Mouse (Mus musculus): Measurements from ENCODE around the gene Slc7a1. TPM values are rescaled to one million over a fixed set of nuclear protein-coding genes. Genes with fewer than 3 reads are reported as not detected.

Slc7a1 gene
- 8.8 and 9.3 TPM in 2 replicates for polyA plus RNA-seq (2012; rRNA removed)

- DNase-seq (ENCODE audit: low read depth in 1 of 2, low spot score in 2 of 2) = peak; percentile 79 to 91
- Histone ChIP-seq H3K27ac (ENCODE audit: insufficient read depth, low read length) (peak within 1 kb of the TSS; percentile 82), H3K4me1 (ENCODE audit: control insufficient read depth, insufficient read depth, insufficient read length) (no peaks in the 10 kb centered on the region; the same call in none of the 2 replicates), H3K27me3 (ENCODE audit: control insufficient read depth, insufficient read depth, low read length) (no peaks in the 10 kb centered on the region), H3K36me3 (ENCODE audit: control insufficient read depth, insufficient read depth, low read length) (no peaks in the 10 kb centered on the region; the same call in 1 of the 2 replicates), H3K4me3 (ENCODE audit: extremely low read depth, insufficient read depth, insufficient read length) (peak within 1 kb of the TSS; percentile 92)
- WGBS = under 1% methylated on average over 52 of the region's 52 CpGs
- no peak for TF ChIP-seq CTCF (IDR thresholded peaks at IDR 0.05; ENCODE audit: extremely low read depth, insufficient read depth, insufficient read length, insufficient replicate concordance)
- peak; percentile 49 for TF ChIP-seq POLR2A (IDR thresholded peaks at IDR 0.05; ENCODE audit: low read depth, low read length)
Observed at GRCm38 (mm10) chr5:148399660-148400443, at the start of gene Slc7a1. TSS of gene Slc7a1 (minus strand) at chr5:148399904.

- Histone ChIP-seq H3K27me3 (ENCODE audit: control insufficient read depth, insufficient read depth, low read length) (no peaks in the 10 kb centered on the region), H3K4me1 (ENCODE audit: control insufficient read depth, insufficient read depth, insufficient read length) (no peaks in the 10 kb centered on the region), H3K27ac (ENCODE audit: insufficient read depth, low read length) (no peak overlapping the region), H3K4me3 (ENCODE audit: extremely low read depth, insufficient read depth, insufficient read length) (no peak overlapping the region), H3K36me3 (ENCODE audit: control insufficient read depth, insufficient read depth, low read length) (no peaks in the 10 kb centered on the region)
- WGBS = 83% methylated on average over 2 of the region's 2 CpGs
- TF ChIP-seq CTCF (IDR thresholded peaks at IDR 0.05; ENCODE audit: extremely low read depth, insufficient read depth, insufficient read length, insufficient replicate concordance) (no peak), POLR2A (IDR thresholded peaks at IDR 0.05; ENCODE audit: low read depth, low read length) (no peak)
- DNase-seq (ENCODE audit: low read depth in 1 of 2, low spot score in 2 of 2) = no peak
Observed at GRCm38 (mm10) chr5:148444974-148445373, 45.3 kb upstream of the Slc7a1 start.

GRCm38 (mm10) chr5:148443734-148444133, 44.0 kb upstream of the Slc7a1 start:
- no peak overlapping the region for H3K27ac ChIP-seq (ENCODE audit: insufficient read depth, low read length)
- no peak for TF ChIP-seq CTCF (IDR thresholded peaks at IDR 0.05; ENCODE audit: extremely low read depth, insufficient read depth, insufficient read length, insufficient replicate concordance)
- no peak for TF ChIP-seq POLR2A (IDR thresholded peaks at IDR 0.05; ENCODE audit: low read depth, low read length)
- WGBS = 88% methylated on average over 5 of the region's 5 CpGs
- DNase-seq (ENCODE audit: low read depth in 1 of 2, low spot score in 2 of 2) = no peak
- H3K4me1 ChIP-seq (ENCODE audit: control insufficient read depth, insufficient read depth, insufficient read length) = no peaks in the 10 kb centered on the region
- H3K36me3 ChIP-seq (ENCODE audit: control insufficient read depth, insufficient read depth, low read length) = no peaks in the 10 kb centered on the region
- no peak overlapping the region for H3K4me3 ChIP-seq (ENCODE audit: extremely low read depth, insufficient read depth, insufficient read length)
- no peaks in the 10 kb centered on the region for H3K27me3 ChIP-seq (ENCODE audit: control insufficient read depth, insufficient read depth, low read length)

- no peaks in the 10 kb centered on the region for H3K4me1 ChIP-seq (ENCODE audit: control insufficient read depth, insufficient read depth, insufficient read length)
- no peak for TF ChIP-seq CTCF (IDR thresholded peaks at IDR 0.05; ENCODE audit: extremely low read depth, insufficient read depth, insufficient read length, insufficient replicate concordance)
- no peak for TF ChIP-seq POLR2A (IDR thresholded peaks at IDR 0.05; ENCODE audit: low read depth, low read length)
- no peak overlapping the region for H3K4me3 ChIP-seq (ENCODE audit: extremely low read depth, insufficient read depth, insufficient read length)
- no peak for DNase-seq (ENCODE audit: low read depth in 1 of 2, low spot score in 2 of 2)
- no peaks in the 10 kb centered on the region for H3K36me3 ChIP-seq (ENCODE audit: control insufficient read depth, insufficient read depth, low read length)
- H3K27me3 ChIP-seq (ENCODE audit: control insufficient read depth, insufficient read depth, low read length) = no peaks in the 10 kb centered on the region
- WGBS = 92% methylated on average over 3 of the region's 3 CpGs
- H3K27ac ChIP-seq (ENCODE audit: insufficient read depth, low read length) = no peak overlapping the region
Observed at GRCm38 (mm10) chr5:148435660-148436059, 36.0 kb upstream of the Slc7a1 start.

GRCm38 (mm10) chr5:148432121-148432520, 32.4 kb upstream of the Slc7a1 start:
- H3K36me3 ChIP-seq (ENCODE audit: control insufficient read depth, insufficient read depth, low read length) = no peaks in the 10 kb centered on the region
- 82% methylated on average over 5 of the region's 5 CpGs for WGBS
- DNase-seq (ENCODE audit: low read depth in 1 of 2, low spot score in 2 of 2) = no peak
- no peak overlapping the region for H3K27ac ChIP-seq (ENCODE audit: insufficient read depth, low read length)
- H3K4me3 ChIP-seq (ENCODE audit: extremely low read depth, insufficient read depth, insufficient read length) = no peak overlapping the region
- no peaks in the 10 kb centered on the region for H3K27me3 ChIP-seq (ENCODE audit: control insufficient read depth, insufficient read depth, low read length)
- no peaks in the 10 kb centered on the region; the same call in 1 of the 2 replicates for H3K4me1 ChIP-seq (ENCODE audit: control insufficient read depth, insufficient read depth, insufficient read length)
- TF ChIP-seq POLR2A (IDR thresholded peaks at IDR 0.05; ENCODE audit: low read depth, low read length) = no peak
- no peak for TF ChIP-seq CTCF (IDR thresholded peaks at IDR 0.05; ENCODE audit: extremely low read depth, insufficient read depth, insufficient read length, insufficient replicate concordance)

- Histone ChIP-seq H3K27ac (ENCODE audit: insufficient read depth, low read length) (no peak overlapping the region), H3K27me3 (ENCODE audit: control insufficient read depth, insufficient read depth, low read length) (no peaks in the 10 kb centered on the region), H3K4me3 (ENCODE audit: extremely low read depth, insufficient read depth, insufficient read length) (no peak overlapping the region), H3K36me3 (ENCODE audit: control insufficient read depth, insufficient read depth, low read length) (no peaks in the 10 kb centered on the region), H3K4me1 (ENCODE audit: control insufficient read depth, insufficient read depth, insufficient read length) (no peaks in the 10 kb centered on the region; the same call in 1 of the 2 replicates)
- WGBS = 42% methylated on average over 4 of the region's 4 CpGs
- TF ChIP-seq CTCF (IDR thresholded peaks at IDR 0.05; ENCODE audit: extremely low read depth, insufficient read depth, insufficient read length, insufficient replicate concordance) (no peak), POLR2A (IDR thresholded peaks at IDR 0.05; ENCODE audit: low read depth, low read length) (no peak)
- peak in 1 of 2 experiments; percentile 11 for DNase-seq (ENCODE audit: low read depth in 1 of 2, low spot score in 2 of 2)
Observed at GRCm38 (mm10) chr5:148428846-148429245, 29.1 kb upstream of the Slc7a1 start.

- Histone ChIP-seq H3K36me3 (ENCODE audit: control insufficient read depth, insufficient read depth, low read length) (no peaks in the 10 kb centered on the region), H3K4me1 (ENCODE audit: control insufficient read depth, insufficient read depth, insufficient read length) (no peaks in the 10 kb centered on the region; the same call in 1 of the 2 replicates), H3K27ac (ENCODE audit: insufficient read depth, low read length) (no peak overlapping the region), H3K4me3 (ENCODE audit: extremely low read depth, insufficient read depth, insufficient read length) (no peak overlapping the region), H3K27me3 (ENCODE audit: control insufficient read depth, insufficient read depth, low read length) (no peaks in the 10 kb centered on the region)
- no peak for DNase-seq (ENCODE audit: low read depth in 1 of 2, low spot score in 2 of 2)
- 93% methylated on average over 6 of the region's 6 CpGs for WGBS
- TF ChIP-seq POLR2A (IDR thresholded peaks at IDR 0.05; ENCODE audit: low read depth, low read length) (no peak), CTCF (IDR thresholded peaks at IDR 0.05; ENCODE audit: extremely low read depth, insufficient read depth, insufficient read length, insufficient replicate concordance) (no peak)
Observed at GRCm38 (mm10) chr5:148425136-148425535, 25.4 kb upstream of the Slc7a1 start.

All from spleen, adult 2 months (tissue).